Mouse (Mus musculus) forebrain, postnatal 0 days (tissue): Measurements from ENCODE around the gene Atp6v1g1. TPM values are rescaled to one million over a fixed set of nuclear protein-coding genes. Genes with fewer than 3 reads are reported as not detected.

ENCODE experiments used
- ATAC-seq: fragments of 200-750 bp; cut with Nextera tagmentation; 2 replicates; pipeline ENCODE4 v1.8.0; 2017; ENCODE audit warnings: mild to moderate bottlenecking, moderate library complexity
- DNase-seq: peaks from one replicate; pipeline ENCODE4 v3.0.0-alpha.2; 2015
- H3K27ac ChIP-seq: fragments of 300-500 bp; sonication (generic); 2 replicates; pipeline ENCODE4 v1.5.1; 2014; ENCODE audit warnings: low read depth, mild to moderate bottlenecking, antibody characterized with exemption, low read length, moderate library complexity, mixed read lengths
- H3K27me3 ChIP-seq: fragments of 300-500 bp; sonication (generic); 2 replicates; pipeline ENCODE4 v1.6.1; 2014; ENCODE audit warnings: mild to moderate bottlenecking, low read length, mixed read lengths; ENCODE audit not compliant: insufficient read depth
- H3K36me3 ChIP-seq: fragments of 300-500 bp; sonication (generic); 2 replicates; pipeline ENCODE4 v1.6.1; 2014; ENCODE audit warnings: mild to moderate bottlenecking, moderate library complexity; ENCODE audit not compliant: insufficient read depth
- H3K4me1 ChIP-seq: fragments of 300-500 bp; sonication (generic); 2 replicates; pipeline ENCODE4 v1.6.1; 2014; ENCODE audit warnings: antibody characterized with exemption; ENCODE audit not compliant: insufficient read depth
- H3K4me2 ChIP-seq: fragments of 300-500 bp; sonication (generic); 2 replicates; pipeline ENCODE4 v1.6.1; 2014; ENCODE audit warnings: low read depth, mild to moderate bottlenecking, moderate library complexity
- H3K4me3 ChIP-seq: fragments of 300-500 bp; sonication (generic); 2 replicates; pipeline ENCODE4 v1.5.1; 2014; ENCODE audit warnings: low read depth, low read length, mixed read lengths
- H3K9ac ChIP-seq: fragments of 300-500 bp; sonication (generic); 2 replicates; pipeline ENCODE4 v1.6.1; 2014; ENCODE audit warnings: mild to moderate bottlenecking
- H3K9me3 ChIP-seq: fragments of 300-500 bp; sonication (generic); 2 replicates; pipeline ENCODE4 v1.6.1; 2016; ENCODE audit warnings: low read length
- CTCF ChIP-seq: sonication (generic); IDR thresholded peaks from 2 replicates; pipeline ENCODE4 v1.5.1; 2016; ENCODE audit warnings: antibody characterized with exemption, control low read depth, low read depth
- WGBS: fragments of 180-500 bp; shearing (Covaris S2); extraction: QIAGEN DNeasy Blood & Tissue Kit; methylation state at CpG from one replicate; pipeline ENCODE4 v1.1.7; 2014; 5-methylcytosine and 5-hydroxymethylcytosine counted together
- polyA plus RNA-seq: library from polyadenylated mRNA; unstranded; fragments of >200 nt; fragmentation: Nextera tagmentation; extraction: Ambion mirVana; gene quantifications from 2 replicates; pipeline ENCODE4 v1.2.1, GENCODE M21; 2015
- total RNA-seq: library from RNA; depleted of rRNA; stranded (reverse); fragments of >200 nt; gene quantifications from 2 replicates; pipeline ENCODE4 v1.2.3, GENCODE M21; 2014

The Atp6v1g1 gene
- total and polyA plus RNA-seq, 2 experiments from 2014 or later, result 222 to 389 TPM

DNA sequence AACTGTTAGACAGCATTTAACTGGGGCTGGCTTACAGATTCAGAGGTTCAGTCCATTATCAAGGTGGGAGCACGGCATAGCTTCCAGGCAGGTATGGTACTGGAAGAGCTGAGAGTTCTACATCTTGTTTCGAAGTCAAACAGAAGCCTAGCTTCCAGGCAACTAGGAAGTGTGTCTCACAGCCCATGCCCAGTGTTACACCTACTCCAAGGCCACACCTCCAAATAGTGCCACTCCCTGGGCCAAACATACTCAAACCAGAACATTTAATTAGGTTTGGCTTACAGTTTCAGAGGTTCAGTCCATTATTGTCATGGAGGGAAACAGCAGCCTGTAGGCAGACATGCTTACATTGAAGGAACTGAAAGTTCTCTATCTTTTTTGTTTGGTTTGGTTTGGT, 10.5 kb downstream of the Atp6v1g1 start:
- no peaks in the 10 kb centered on the region for H3K9me3 ChIP-seq
- H3K4me2 ChIP-seq, result no peak overlapping the region
- H3K27ac ChIP-seq, result no peak overlapping the region
- no peaks in the 10 kb centered on the region for H3K4me1 ChIP-seq
- H3K4me3 ChIP-seq, result no peak overlapping the region
- 100% methylated on average over 2 of the region's 2 CpGs for WGBS
- no peak for TF ChIP-seq CTCF
- peaks cover 30% of the 10 kb centered on the region for H3K36me3 ChIP-seq
- no peak for DNase-seq
- no peak for ATAC-seq
- no peak overlapping the region for H3K9ac ChIP-seq
- no peaks in the 10 kb centered on the region; the same call in 1 of the 2 replicates for H3K27me3 ChIP-seq

DNA sequence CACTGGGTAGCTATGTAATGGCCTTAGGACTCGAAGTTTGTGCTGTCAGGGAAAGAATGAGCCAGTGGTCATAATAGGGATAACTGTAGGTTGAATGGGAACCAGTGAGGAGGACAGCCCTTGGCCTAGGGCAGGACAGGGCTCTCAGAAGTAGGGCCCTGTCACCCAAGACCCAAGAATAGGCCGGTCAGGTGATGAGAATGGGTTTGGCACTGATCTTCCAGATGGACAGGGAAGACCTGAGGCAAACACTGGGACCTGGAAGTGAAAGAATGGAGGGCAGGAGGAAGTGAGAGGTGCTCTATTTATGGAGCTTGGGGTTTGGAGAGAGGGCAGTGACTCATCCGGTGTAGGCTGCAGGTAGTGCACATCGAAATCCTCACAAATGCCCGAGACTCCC, 12.1 kb downstream of the Atp6v1g1 start:
- no peaks in the 10 kb centered on the region for H3K9me3 ChIP-seq
- 66% methylated on average over 5 of the region's 5 CpGs for WGBS
- DNase-seq (no peak), ATAC-seq (no peak)
- H3K9ac ChIP-seq, result no peak overlapping the region
- no peaks in the 10 kb centered on the region; the same call in 1 of the 2 replicates for H3K27me3 ChIP-seq
- H3K4me3 ChIP-seq, result no peak overlapping the region
- H3K4me2 ChIP-seq, result no peak overlapping the region
- peaks cover 18% of the 10 kb centered on the region for H3K36me3 ChIP-seq
- no peaks in the 10 kb centered on the region for H3K4me1 ChIP-seq
- H3K27ac ChIP-seq, result no peak overlapping the region
- no peak for TF ChIP-seq CTCF

DNA sequence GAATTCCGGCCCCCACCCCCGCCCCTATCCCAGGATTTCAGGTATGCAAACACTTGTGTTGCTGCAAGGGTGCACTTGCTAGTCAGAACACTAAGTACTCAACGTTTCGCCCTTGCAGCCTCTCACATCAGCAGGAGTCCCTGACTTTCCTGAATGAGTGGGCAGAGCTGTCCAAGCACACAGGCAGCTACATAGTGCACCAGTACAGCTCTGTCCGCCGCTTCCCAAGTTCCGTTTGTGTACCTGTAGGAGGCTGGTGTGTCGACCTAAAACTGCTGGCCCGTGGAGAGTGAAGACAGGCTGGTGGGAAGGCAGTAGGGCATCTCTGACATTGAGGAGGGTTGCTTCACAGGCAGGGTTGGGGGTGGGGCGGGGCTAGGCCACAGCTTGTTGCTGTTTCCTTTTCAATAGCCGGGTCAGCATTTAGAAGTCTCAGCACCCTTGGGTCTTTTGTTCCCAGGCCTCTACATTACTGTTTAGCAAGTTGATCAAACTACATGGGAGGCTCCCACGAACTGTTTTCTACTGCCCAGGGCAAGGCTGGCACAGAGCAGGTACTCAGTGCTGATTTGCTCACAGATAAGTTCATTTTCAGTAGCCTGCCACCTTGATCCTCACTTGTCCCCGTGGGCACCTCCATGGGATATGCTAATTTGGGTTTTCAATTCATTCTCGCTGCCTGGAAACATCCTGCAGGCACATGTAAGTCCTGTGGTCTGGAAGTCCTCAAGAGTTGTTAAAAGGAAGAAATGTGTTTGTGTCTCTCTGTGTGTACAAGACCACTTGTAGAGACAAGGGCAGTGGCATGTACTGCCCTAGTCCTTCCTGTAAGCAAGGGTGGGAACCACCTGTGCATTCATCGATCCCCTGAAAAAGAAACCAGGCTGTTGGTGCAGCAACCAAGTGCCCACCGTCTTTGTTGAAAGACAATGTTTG, 12.8 kb downstream of the Atp6v1g1 start:
- DNase-seq (no peak), ATAC-seq (no peak)
- Histone ChIP-seq H3K27ac (no peak overlapping the region), H3K4me2 (peak overlapping the region; percentile 70; the same call in 1 of the 2 replicates), H3K36me3 (peaks cover 11% of the 10 kb centered on the region; the same call in 1 of the 2 replicates), H3K9ac (0 out of 2 replicates have a peak overlapping the region, but pooled peaks have one; percentile 68), H3K4me3 (no peak overlapping the region), H3K9me3 (no peaks in the 10 kb centered on the region), H3K4me1 (no peaks in the 10 kb centered on the region), H3K27me3 (no peaks in the 10 kb centered on the region; the same call in 1 of the 2 replicates)
- WGBS, result 36% methylated on average over 16 of the region's 16 CpGs
- TF ChIP-seq CTCF, result no peak

DNA sequence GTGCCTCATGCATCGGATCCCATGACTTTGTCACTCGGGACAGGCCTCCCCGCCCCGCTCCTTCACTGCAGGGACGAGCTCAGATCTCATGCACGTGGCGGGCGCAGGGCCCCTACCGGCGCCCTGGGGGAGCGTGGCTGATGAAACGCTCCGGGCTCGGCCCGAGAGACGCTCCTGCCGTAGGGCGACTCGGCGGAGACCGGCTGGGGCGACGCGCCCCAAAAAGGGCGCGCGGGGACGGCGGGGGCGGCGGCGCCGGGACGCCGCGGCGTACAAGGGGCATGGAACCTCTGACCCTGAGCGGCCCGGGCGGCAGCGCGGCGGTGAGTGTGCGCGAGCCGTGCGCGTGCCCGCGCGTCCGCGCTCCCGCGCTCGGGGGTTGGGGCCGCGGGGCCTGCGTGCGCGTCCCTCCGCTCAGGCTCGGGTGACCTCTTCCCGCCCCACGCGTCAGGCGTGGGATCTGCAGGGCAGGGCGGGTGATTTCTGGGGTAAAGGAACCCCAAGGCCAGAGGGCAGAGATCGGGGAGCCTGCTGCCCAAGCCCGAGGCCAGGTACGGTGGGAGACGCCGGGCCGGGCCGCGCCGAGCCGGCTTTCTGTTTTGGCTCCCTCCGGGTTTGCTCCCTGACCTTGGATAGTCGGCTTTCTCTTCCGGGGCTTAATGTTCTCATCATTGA, 14.0 kb downstream of the Atp6v1g1 start, which contains the start of gene Tmem268:
TSS of gene Tmem268 (plus strand) at position 375 of the 675 bp plus-strand sequence.
- H3K9me3 ChIP-seq, result no peaks in the 10 kb centered on the region
- peak; percentile 46 for TF ChIP-seq CTCF
- peak within 1 kb of the TSS; percentile 68 for H3K9ac ChIP-seq
- WGBS, result 3% methylated on average over 61 of the region's 81 CpGs
- H3K36me3 ChIP-seq, result 0 out of 2 replicates have a peak, but pooled peaks cover 3% of the 10 kb centered on the region
- peak within 1 kb of the TSS; percentile 66 for H3K4me3 ChIP-seq
- DNase-seq (peak; percentile 81), ATAC-seq (peak; percentile 92)
- 0 out of 2 replicates have a peak within 1 kb of the TSS, but pooled peaks have one; percentile 22 for H3K27ac ChIP-seq
- no peaks in the 10 kb centered on the region; the same call in 1 of the 2 replicates for H3K27me3 ChIP-seq
- H3K4me1 ChIP-seq, result no peaks in the 10 kb centered on the region
- peak within 1 kb of the TSS; percentile 70 for H3K4me2 ChIP-seq

- ATAC-seq, result peak; percentile 19; the same call in 1 of the 2 replicates
- TF ChIP-seq CTCF, result no peak
These were observed 14.6 kb downstream of the Atp6v1g1 start for GRCm38 (mm10) chr4:63559127-63559697.

GRCm38 (mm10) chr4:63560079-63560478, 15.5 kb downstream of the Atp6v1g1 start:
- TF ChIP-seq CTCF, result no peak
- Histone ChIP-seq H3K9me3 (no peaks in the 10 kb centered on the region), H3K36me3 (0 out of 2 replicates have a peak, but pooled peaks cover 3% of the 10 kb centered on the region), H3K4me1 (no peaks in the 10 kb centered on the region), H3K4me2 (no peak overlapping the region), H3K27ac (no peak overlapping the region), H3K9ac (no peak overlapping the region), H3K4me3 (no peak overlapping the region), H3K27me3 (no peaks in the 10 kb centered on the region; the same call in 1 of the 2 replicates)
- WGBS, result 62% methylated on average over 8 of the region's 8 CpGs
- ATAC-seq, result no peak
- no peak for DNase-seq

More at GRCm38 (mm10) chr4:63559127-63559697, 14.6 kb downstream of the Atp6v1g1 start:
- Histone ChIP-seq H3K36me3 (0 out of 2 replicates have a peak, but pooled peaks cover 3% of the 10 kb centered on the region), H3K4me1 (no peaks in the 10 kb centered on the region), H3K4me3 (peak overlapping the region; percentile 66), H3K9me3 (no peaks in the 10 kb centered on the region), H3K9ac (peak overlapping the region; percentile 68), H3K4me2 (peak overlapping the region; percentile 70), H3K27me3 (no peaks in the 10 kb centered on the region; the same call in 1 of the 2 replicates), H3K27ac (0 out of 2 replicates have a peak overlapping the region, but pooled peaks have one; percentile 22)
- 40% methylated on average over 9 of the region's 9 CpGs for WGBS
- DNase-seq, result no peak
